12 mouse cellular contexts compared by ENCODE assay signal in genomic region chr7:101870629-101871028, GRCm38 (mm10). TPM values are rescaled to one million over a fixed set of nuclear protein-coding genes. Genes with fewer than 3 reads are reported as not detected.
DNase-seq lines count a peak whose midpoint lies in the region; ATAC-seq lines count a peak whose summit lies in the region.
"Had no signal": no experiment of that assay in that cellular context is flagged by ENCODE, and none has a peak within 500 bp of the region (broad histone marks: within the 10 kb centered on the region; RNA-seq: fewer than 3 reads in every experiment).

TSS of gene Folr1 (minus strand) at chr7:101870788.

- no peaks in the 10 kb centered on the region for H3K36me3 ChIP-seq in midbrain, embryonic 10.5 days
- H3K36me3 ChIP-seq in midbrain, embryonic 14.5 days (ENCODE audit: control insufficient read depth, insufficient read depth, low read length): no peaks in the 10 kb centered on the region
- H3K36me3 ChIP-seq in hindbrain, embryonic 13.5 days: no peaks in the 10 kb centered on the region
- H3K36me3 ChIP-seq: lung, embryonic 15.5 days had no signal

- H3K27ac ChIP-seq in midbrain, embryonic 10.5 days (replicated peaks): peak within 1 kb of the TSS; percentile 82
- H3K27ac ChIP-seq in midbrain, embryonic 14.5 days (replicated peaks; ENCODE audit: low read depth, low read length): no peak within 1 kb of the TSS
- no peak within 1 kb of the TSS for H3K27ac ChIP-seq in hindbrain, embryonic 13.5 days
- H3K27ac ChIP-seq: left cerebral cortex, adult 2 months; lung, embryonic 15.5 days had no signal

- H3K9ac ChIP-seq in midbrain, embryonic 14.5 days (replicated peaks; ENCODE audit: low read length): no peak within 1 kb of the TSS
- H3K9ac ChIP-seq in hindbrain, embryonic 13.5 days: no peak within 1 kb of the TSS
- H3K9ac ChIP-seq: lung, embryonic 15.5 days had no signal

- H3K9me3 ChIP-seq in midbrain, embryonic 10.5 days (replicated peaks): no peaks in the 10 kb centered on the region
- no peaks in the 10 kb centered on the region for H3K9me3 ChIP-seq in midbrain, embryonic 14.5 days (ENCODE audit: control insufficient read depth, low read length)
- H3K9me3 ChIP-seq in hindbrain, embryonic 13.5 days: no peaks in the 10 kb centered on the region
- H3K9me3 ChIP-seq: lung, embryonic 15.5 days had no signal

- ATAC-seq in midbrain, embryonic 14.5 days (ENCODE audit: low FRiP score, low TSS enrichment): no peak
- no peak for ATAC-seq in hindbrain, embryonic 13.5 days (ENCODE audit: low FRiP score)
- ATAC-seq in erythroid progenitor cell, adult 5-6 weeks (replicated peaks; ENCODE audit: low FRiP score, poor library complexity, severe bottlenecking): no peak
- ATAC-seq in erythroblast, adult 5-6 weeks (replicated peaks; ENCODE audit: low FRiP score, poor library complexity, severe bottlenecking): no peak

- H3K4me2 ChIP-seq in midbrain, embryonic 14.5 days (ENCODE audit: low read length): no peak within 1 kb of the TSS
- no peak within 1 kb of the TSS for H3K4me2 ChIP-seq in hindbrain, embryonic 13.5 days
- H3K4me2 ChIP-seq: lung, embryonic 15.5 days had no signal

- H3K27me3 ChIP-seq in midbrain, embryonic 10.5 days (ENCODE audit: low read depth, poor library complexity, severe bottlenecking): no peaks in the 10 kb centered on the region
- no peaks in the 10 kb centered on the region for H3K27me3 ChIP-seq in midbrain, embryonic 14.5 days (ENCODE audit: control insufficient read depth, insufficient read depth, low read length)
- no peaks in the 10 kb centered on the region for H3K27me3 ChIP-seq in hindbrain, embryonic 13.5 days
- H3K27me3 ChIP-seq: lung, embryonic 15.5 days had no signal

- no peak for DNase-seq in midbrain, embryonic 10.5 days (ENCODE audit: low spot score)
- DNase-seq in midbrain, embryonic 14.5 days: no peak
- peak; percentile 91 for DNase-seq in kidney, adult 9 months
- DNase-seq in yolk sac, embryonic 10.5 days (ENCODE audit: low spot score): peak; percentile 88
- DNase-seq: cerebellum, postnatal 36 days; thymus, postnatal 4 days had no signal

- peaks cover 26% of the 10 kb centered on the region for H3K4me1 ChIP-seq in midbrain, embryonic 10.5 days
- H3K4me1 ChIP-seq in midbrain, embryonic 14.5 days (ENCODE audit: control insufficient read depth, insufficient read depth, low read length): no peaks in the 10 kb centered on the region
- no peaks in the 10 kb centered on the region for H3K4me1 ChIP-seq in hindbrain, embryonic 13.5 days (replicated peaks)
- H3K4me1 ChIP-seq: lung, embryonic 15.5 days had no signal

- no peak within 1 kb of the TSS for H3K4me3 ChIP-seq in midbrain, embryonic 10.5 days
- H3K4me3 ChIP-seq in midbrain, embryonic 14.5 days (replicated peaks; ENCODE audit: low read depth, low read length): no peak within 1 kb of the TSS
- H3K4me3 ChIP-seq in hindbrain, embryonic 13.5 days: no peak within 1 kb of the TSS
- H3K4me3 ChIP-seq: erythroblast, embryonic 14.5 days; left cerebral cortex, adult 2 months; lung, embryonic 15.5 days had no signal

- 86% methylated on average over 2 of the region's 2 CpGs for WGBS in midbrain, embryonic 10.5 days
- WGBS in midbrain, embryonic 14.5 days: 91% methylated on average over 2 of the region's 2 CpGs
- 69% methylated on average over 2 of the region's 2 CpGs for WGBS in hindbrain, embryonic 13.5 days

RNA-seq across cellular contexts. Expression of gene Folr1, which starts in this region (rescaled TPM):
- polyA plus RNA-seq in midbrain, embryonic 10.5 days (2016; fragmentation: Nextera tagmentation; extraction: Ambion mirVana): 17.9 and 19.5 TPM in 2 replicates
- 6.7 and 7.9 TPM in 2 replicates for polyA plus RNA-seq in midbrain, embryonic 14.5 days (2014; fragmentation: Nextera tagmentation; extraction: Ambion mirVana)
- polyA plus RNA-seq in hindbrain, embryonic 13.5 days (2015; fragmentation: Nextera tagmentation; extraction: Ambion mirVana): 21.0 and 39.2 TPM in 2 replicates
- not detected in 2 replicates for total RNA-seq in erythroid progenitor cell, adult 5-6 weeks (2015; ENCODE audit: low replicate concordance)
- total RNA-seq in erythroid progenitor cell, adult 5-6 weeks (2017; ENCODE audit: low replicate concordance): not detected in 2 replicates
- not detected in 2 replicates for total RNA-seq in erythroblast, adult 5-6 weeks (2015; ENCODE audit: low replicate concordance)
- total RNA-seq in erythroblast, adult 5-6 weeks (2017; ENCODE audit: low replicate concordance): not detected in 2 replicates
- polyA plus RNA-seq: erythroblast, embryonic 14.5 days had no signal

Comparison
In these comparisons a context has a peak if more than half of its experiments do, and no peak if none do; other contexts are left out.
1. DNase-seq: peak in kidney, adult 9 months (single experiment) and yolk sac, embryonic 10.5 days (single experiment); none in midbrain, embryonic 10.5 days (single experiment) and midbrain, embryonic 14.5 days (single experiment).